In the genomic region with DNA sequence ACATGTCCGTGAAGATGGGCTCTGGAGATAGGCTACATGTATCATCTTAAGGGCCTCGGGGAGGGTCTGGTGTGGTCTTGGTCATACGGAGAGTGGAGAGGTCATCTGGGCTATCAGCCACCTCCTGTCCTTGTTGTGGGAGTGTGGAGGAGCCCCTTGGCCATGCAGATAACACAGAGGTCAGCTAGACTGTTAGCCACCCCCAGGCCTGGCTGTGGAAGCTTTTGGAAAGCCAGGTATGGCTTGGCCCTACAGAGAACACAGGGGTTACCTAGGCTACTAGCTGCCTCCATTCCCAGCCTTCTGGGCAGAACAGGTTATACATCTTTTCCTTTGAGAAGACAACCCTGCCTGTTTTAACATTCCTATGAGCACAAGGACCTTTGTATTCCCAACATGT, we compare ENCODE assay signal across 36 mouse cellular contexts. TPM values are rescaled to one million over a fixed set of nuclear protein-coding genes. Genes with fewer than 3 reads are reported as not detected.
"Had no signal": no experiment of that assay in that cellular context is flagged by ENCODE, and none has a peak within 500 bp of the region (broad histone marks: within the 10 kb centered on the region; RNA-seq: fewer than 3 reads in every experiment).

No protein-coding gene starts in this region.

- H3K9ac ChIP-seq: heart, embryonic 12.5 days; heart, embryonic 13.5 days; heart, embryonic 15.5 days; hindbrain, embryonic 12.5 days; hindbrain, embryonic 13.5 days; hindbrain, embryonic 14.5 days; hindbrain, embryonic 15.5 days; kidney, embryonic 15.5 days had no signal

- H3K27ac ChIP-seq: heart, adult 2 months; heart, embryonic 13.5 days; heart, embryonic 15.5 days; hindbrain, embryonic 10.5 days; hindbrain, embryonic 12.5 days; hindbrain, embryonic 13.5 days; hindbrain, embryonic 14.5 days; hindbrain, embryonic 15.5 days; hindbrain, postnatal 0 days; kidney, embryonic 15.5 days; kidney, postnatal 0 days; layer of hippocampus, adult 2 months had no signal

- H3K27me3 ChIP-seq: heart, embryonic 12.5 days; heart, embryonic 13.5 days; heart, embryonic 15.5 days; hindbrain, embryonic 12.5 days; hindbrain, embryonic 15.5 days; kidney, embryonic 15.5 days had no signal

- DNase-seq: heart, adult 2 months; heart, postnatal 10 days; heart, postnatal 14 days; heart, postnatal 36 days; heart, postnatal 4 days; kidney, adult 11 months; kidney, adult 18-20 months; kidney, adult 2 months; kidney, adult 8-10 months; kidney, adult 9 months; kidney, postnatal 10 days; kidney, postnatal 14 days; kidney, postnatal 25 days; kidney, postnatal 36 days; kidney, postnatal 4 days; layer of hippocampus, adult 9-11 months; layer of hippocampus, postnatal 36 days had no signal

- H3K9me3 ChIP-seq: heart, embryonic 12.5 days; heart, embryonic 13.5 days; heart, embryonic 15.5 days; hindbrain, embryonic 10.5 days; hindbrain, embryonic 12.5 days; hindbrain, embryonic 13.5 days; hindbrain, embryonic 15.5 days; kidney, embryonic 15.5 days had no signal

- ATAC-seq: hindbrain, embryonic 16.5 days; hindbrain, postnatal 0 days; inflammation-experienced regulatory T-cells, adult 6 months; intestine, embryonic 16.5 days; intestine, postnatal 0 days had no signal

- H3K4me3 ChIP-seq: heart, adult 2 months; heart, embryonic 12.5 days; heart, embryonic 13.5 days; heart, embryonic 15.5 days; hindbrain, embryonic 10.5 days; hindbrain, embryonic 12.5 days; hindbrain, embryonic 13.5 days; hindbrain, embryonic 15.5 days; kidney, embryonic 15.5 days; layer of hippocampus, adult 2 months had no signal

- H3K4me2 ChIP-seq: heart, embryonic 11.5 days; heart, embryonic 12.5 days; heart, embryonic 13.5 days; heart, embryonic 15.5 days; hindbrain, embryonic 12.5 days; hindbrain, embryonic 13.5 days; hindbrain, embryonic 14.5 days; hindbrain, embryonic 15.5 days; kidney, embryonic 15.5 days had no signal

RNA-seq across cellular contexts. Expression of a gene that starts 2.8 kb away (rescaled TPM):
- total RNA-seq: hematopoietic stem cell, adult 5-6 weeks had no signal

RNA-seq across cellular contexts. Expression of a gene that starts 56.5 kb away (rescaled TPM):
- total RNA-seq: heart, adult 2 months; heart, postnatal 36 days; heart, postnatal 4 days had no signal
- polyA plus RNA-seq: heart, embryonic 11.5 days; kidney, adult 2 months; large intestine, adult 2 months had no signal
